Mouse (Mus musculus) stomach, embryonic 15.5 days (tissue): ENCODE data around the gene F9. TPM values are rescaled to one million over a fixed set of nuclear protein-coding genes. Genes with fewer than 3 reads are reported as not detected.

Experiments used
- polyA plus RNA-seq: library from polyadenylated mRNA; unstranded; fragments of >200 nt; fragmentation: Nextera tagmentation; extraction: Ambion mirVana; gene quantifications from 2 replicates; pipeline ENCODE4 v1.2.1, GENCODE M21; 2015

Gene F9
- polyA plus RNA-seq, 1 experiment from 2014 or later = 0.23 TPM

Other genes starting within 250 kb of the F9 start
- 0.19 and 0.31 TPM in 2 replicates for gene Mcf2, start 179.6 kb downstream of the F9 start, polyA plus RNA-seq